Mouse (Mus musculus) Muller cell, postnatal 12 days (primary cell): ENCODE data around the gene Alg9.

Source experiments
- DNase-seq: peaks from one replicate; pipeline ENCODE4 v3.0.0-alpha.2; 2015; ENCODE audit errors: inconsistent ontology term

Alg9 gene

DNA sequence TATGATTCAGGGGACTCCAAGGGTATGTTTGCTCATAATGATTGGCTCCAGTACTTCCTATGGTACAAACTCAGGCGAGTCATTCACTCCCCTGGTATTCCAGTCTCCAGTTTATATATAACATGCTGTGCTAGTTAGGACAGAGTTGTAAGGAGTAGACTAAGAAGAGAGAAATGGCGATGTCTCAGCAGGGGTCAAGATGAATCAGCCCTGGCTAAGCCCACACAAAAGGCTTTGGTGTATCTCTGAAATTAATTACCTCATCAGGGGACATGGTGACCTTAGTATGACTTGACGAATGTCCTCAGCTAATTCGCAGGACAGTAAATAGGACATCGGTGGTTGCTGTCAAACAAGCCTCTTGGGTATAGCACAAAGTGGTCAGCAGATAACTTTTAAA is 18.1 kb upstream of the Alg9 start:
- peak; percentile 69 for DNase-seq

DNA sequence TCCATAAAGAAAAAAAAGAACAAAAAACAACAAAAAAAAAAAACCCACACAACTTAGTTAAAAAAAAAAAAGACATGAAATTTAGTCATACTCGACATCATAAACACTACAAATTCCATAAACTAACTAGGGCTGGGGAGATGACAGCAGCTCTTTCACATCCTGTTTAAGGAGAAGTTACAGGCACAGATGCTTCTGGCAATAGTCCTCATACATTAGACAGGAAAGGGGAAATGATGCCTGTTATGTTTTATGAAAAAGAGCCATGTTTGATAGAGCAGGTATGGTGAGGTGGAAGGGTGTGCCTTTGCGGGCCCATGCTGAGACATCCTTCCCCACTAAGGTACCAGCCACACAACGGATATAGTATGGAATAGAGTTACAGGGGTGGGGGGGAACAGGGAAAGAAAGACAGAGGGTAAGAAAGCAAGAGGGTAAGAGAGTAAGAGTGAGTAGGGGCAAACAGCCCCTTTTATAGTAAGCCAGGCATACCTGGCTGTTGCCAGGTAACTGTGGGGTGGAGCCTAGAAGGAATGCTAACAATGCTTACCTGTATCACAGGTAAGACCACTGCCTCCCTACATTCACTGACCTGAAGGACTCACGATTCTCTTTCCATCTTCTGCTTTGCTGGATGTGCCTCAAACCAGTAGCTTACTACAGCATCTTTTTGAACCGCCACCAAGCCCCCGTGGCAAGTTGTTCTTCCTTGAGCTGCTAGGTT is 13.1 kb upstream of the Alg9 start:
- DNase-seq: no peak

DNA sequence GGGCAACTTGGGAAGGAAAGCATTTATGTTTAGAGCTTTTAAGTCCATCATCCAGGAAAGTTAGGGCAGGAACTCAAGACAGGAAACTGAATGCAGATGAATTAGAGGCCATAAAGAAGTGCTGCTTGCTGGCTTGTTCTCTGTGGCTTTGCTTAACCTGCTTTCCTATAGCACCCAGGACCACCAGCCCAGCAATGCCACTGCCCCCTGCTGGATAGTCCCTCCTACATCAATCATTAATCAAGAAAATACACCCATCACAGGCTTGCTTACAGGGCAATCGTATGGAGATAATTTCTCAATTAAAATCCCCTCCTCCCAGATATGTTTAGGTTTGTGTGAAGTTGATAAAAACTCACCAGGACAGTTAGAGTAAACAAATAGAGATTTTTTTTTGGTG is 11.5 kb upstream of the Alg9 start:
- no peak for DNase-seq

DNA sequence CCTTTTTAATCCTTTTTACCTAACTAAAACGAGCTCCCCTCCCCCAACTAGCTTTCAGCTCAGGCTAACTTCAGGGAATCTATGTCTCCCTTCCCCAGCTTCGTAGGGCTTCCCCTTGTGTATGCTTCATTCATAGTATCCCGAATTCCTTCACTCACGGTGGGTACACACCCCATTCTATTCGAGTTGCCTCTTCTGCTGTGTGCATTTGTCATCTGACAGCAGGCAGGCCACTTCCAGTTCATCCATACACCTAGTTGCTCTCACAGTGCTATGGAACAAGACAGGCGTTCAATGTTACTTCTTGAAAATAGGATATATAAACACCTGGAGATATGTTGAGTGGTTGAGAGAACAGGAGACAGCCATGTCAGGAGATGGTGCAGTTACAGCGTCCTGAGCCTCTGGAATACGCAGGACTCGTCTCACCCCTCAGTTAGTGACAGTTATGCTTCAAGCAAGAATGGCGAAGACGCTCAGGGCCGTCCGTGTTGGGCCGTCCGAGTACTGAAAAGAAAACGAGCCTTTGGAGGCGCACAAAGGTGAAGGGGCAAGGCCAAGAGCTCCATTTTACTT is 7.2 kb upstream of the Alg9 start:
- no peak for DNase-seq

DNA sequence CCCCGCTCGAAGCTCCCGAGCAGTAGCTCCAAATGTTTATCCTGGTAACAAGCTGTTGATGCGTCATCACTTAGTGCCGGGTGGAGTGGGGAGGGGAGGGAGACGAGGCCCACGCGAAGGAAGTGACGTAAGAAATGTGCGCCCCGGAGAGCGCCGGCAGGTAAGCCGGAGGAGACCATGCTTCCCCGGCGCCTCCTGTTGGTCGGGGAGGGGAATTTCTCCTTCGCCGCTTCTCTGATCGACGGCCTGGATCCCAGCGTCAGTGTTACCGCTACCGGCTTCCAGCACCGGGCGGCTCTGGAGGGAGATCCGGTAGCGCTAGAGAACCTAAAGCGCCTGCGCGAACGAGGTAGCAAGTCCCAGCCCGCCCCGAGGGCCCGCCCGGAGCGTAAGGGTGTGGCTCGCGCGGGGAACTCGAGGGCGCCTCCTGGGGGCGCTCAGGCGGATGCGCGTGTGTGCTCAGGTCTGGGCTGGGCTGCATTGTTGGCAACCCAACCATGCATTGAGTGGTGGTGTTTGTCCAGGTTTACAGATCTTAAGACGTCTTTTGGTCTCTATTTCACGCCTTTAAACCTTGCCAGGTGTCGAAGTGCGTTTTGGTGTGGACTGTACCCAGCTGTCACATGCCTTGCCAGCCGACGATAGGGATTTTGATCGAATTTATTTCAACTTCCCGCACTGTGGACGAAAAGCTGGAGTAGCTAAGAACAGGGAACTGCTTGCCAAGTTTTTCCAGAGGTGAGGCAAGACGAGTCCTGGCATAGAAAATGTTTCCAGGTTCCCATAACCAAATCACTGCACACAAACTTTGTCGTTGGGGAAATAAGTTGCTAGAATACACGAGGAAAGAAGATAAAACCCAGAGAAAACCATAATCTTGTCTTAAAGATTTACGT is 6.5 kb upstream of the Alg9 start, which contains the start of gene Fdxacb1:
Gene Fdxacb1, plus strand, starts transcription at position 130 of the 896 bp plus-strand sequence.
- DNase-seq: peak; percentile 99

DNA sequence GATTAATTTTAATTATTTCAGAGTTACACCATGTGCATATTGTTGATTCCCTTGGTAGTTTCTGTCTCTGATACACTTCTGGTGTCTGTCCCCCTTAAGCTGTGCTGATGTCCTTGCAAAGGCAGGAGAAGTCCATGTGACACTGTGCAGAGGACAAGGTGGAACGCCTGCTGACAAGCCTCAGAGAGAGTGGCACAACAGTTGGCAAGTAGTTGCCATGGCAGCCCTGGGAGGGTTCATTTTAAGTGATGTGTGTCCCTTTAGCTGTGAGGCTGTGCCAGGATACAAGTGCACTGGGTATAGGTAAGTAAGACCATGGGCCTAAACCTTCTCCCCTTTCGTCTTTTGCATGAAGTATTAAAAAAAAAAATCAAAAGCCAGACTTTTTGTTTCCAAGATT is 4.8 kb upstream of the Alg9 start:
- DNase-seq: no peak

DNA sequence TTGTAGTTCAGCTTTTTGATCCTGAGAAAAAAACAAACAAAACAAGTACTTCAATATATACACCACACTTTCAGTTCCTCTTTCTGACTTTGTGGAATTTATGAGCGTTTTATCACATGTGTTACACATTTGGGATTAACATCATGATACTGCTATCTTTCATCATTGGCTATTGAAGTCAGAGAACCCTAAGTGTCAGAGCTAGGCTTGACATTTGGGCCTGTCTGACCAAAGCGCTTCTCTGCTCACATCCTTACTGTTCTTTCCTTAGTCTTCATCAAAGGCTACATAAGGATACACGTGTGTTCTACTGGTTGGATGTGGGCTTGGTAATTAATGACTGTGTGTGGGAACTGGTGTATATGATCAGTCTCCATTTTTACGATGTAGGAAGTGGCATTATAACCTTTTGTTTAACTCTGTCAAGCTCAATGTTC is 775 bp upstream of the Alg9 start:
- DNase-seq: no peak

DNA sequence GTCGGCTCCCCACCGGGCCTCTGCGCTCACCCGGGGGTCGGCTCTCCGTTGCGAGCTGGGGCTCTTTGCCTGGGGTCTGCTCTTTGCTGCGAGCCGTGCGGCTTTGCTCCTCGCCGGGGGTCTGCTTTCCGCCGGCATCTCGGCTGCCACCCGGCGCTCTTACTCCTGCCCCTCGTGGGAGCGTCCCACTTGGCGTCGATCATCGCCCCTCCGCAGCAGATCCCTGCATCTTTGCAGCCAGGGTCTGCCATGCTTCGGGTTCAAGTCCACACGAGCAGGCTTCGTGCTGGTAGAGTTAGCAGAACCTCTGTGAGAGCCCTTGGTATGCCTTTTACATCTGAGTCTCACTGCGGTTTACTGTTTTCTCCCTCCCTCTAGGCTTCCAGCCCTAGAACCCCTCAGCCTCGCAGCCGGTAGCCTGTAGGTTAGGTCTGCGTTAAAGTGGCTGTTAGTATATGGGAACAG is 875 bp downstream of the Alg9 start:
- peak; percentile 25 for DNase-seq

DNA sequence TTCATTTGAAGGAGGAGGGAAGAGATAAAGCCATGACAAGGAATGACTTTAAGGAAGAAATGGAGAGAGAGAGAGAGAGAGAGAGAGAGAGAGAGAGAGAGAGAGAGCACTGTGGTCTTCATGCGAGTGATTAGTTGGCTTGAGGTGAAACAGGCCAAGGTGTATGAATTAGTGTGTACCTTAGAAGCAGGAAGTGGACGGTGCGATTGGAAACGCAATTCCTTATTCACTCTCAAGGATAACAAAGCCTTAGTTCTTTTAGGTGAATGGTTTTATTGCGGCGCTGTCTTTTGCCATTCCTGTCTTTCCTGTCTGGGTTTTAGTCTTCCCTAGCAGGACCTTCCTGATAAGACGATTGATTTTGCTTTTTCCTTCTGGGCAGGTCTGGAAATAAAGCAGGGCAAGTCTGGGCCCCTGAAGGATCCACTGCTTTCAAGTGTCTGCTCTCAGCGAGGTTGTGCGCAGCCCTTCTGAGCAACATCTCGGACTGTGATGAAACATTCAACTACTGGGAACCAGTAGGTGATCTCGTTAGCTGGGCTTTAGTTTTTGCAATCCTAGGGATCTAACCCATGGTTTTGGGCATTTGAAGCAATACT is 1.4 kb downstream of the Alg9 start:
- DNase-seq: no peak

DNA sequence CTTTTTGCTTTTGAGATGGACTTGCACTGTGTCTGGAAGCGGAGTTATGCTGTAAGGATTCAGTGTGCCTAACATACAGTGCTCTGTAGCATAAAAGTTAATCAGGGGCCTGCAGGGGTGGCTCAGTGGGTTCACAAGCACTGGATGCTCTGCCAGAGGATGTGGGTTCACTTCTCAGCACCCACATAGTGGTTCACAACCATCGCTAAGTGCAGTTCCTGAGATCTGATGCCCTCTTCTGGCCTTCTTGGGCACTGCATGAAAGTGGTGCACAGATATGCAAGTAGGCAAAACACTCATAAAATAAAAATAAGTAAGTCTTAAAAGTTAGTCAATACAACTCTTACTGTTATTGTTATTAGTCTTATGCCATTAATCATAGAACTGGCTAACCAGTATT is 7.3 kb downstream of the Alg9 start:
- DNase-seq: no peak

DNA sequence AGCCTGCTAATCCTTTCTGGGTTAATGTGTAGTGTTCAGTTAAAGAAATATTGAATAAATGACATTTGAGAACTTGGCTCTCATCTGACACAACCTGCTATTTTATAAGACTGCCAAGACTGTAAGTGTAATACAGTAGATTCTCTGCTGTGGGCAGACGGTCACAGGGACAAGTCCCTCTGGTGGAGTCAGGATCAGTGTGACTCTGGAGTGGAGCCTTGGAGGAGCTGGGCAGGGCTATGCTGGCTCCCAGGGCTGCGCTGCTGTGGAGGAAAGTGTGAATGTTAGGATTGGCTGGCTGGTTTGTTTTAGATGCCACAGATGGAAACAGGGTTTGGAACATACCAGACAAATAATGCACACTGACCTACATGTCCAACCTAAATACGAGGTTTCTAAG is 20.4 kb downstream of the Alg9 start:
- DNase-seq: no peak

DNA sequence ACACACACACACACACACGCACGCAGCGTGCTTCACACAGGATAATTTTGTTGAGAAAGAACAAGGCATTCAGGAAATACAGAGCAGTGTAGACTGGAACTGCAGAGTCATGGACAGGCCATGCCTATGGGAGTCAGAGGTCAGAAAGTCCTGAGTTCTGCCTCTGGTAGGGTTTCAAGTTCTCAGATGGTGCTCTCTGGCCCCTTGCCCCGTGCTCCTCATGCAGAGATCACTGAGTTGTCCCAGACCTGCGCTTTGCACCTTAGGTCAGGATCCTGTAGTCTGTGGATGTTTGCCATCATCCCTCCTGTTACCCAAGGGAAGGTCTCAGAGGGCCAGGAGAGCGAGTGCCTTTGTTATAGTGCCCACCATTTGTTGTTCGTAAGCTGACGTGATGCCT is 22.0 kb downstream of the Alg9 start:
- DNase-seq: no peak

DNA sequence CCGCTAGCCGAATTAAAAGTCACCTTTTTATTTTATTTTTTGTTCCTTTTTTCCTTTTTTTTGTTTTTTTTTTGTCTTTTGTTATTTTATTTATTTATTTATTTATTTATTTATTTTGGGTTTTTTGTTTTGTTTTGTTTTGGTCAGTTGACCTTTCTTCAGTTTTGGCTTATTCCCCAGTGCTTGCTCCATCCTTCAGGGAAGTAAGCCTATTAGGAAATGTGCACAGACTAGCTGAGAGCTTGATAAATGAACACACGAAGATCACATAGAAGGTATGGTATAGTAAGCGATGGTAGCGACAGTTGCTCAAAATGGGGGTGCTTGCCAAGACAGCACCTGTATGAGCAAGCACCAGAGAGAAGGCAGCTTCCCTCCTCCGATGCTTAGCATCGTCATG is 22.8 kb downstream of the Alg9 start:
- no peak for DNase-seq

DNA sequence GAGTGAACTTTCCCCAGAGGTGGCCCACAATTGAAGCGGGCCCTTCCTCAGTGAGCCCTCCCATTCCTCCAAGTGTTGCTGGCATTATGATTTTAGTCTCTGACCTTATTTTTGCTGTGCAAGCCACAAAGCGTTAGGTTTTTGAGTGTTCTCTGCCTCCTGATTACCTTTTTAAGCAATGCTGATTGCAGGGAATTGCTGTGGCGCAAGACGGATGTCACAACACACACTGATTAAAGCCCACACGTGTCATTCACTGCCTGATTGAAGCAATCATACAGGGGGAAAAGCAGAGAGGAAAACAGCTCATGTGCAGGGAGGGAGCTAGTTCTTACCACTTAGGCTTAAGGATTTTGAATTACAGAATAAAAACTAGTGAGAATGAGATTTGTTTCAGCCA is 23.5 kb downstream of the Alg9 start:
- no peak for DNase-seq

DNA sequence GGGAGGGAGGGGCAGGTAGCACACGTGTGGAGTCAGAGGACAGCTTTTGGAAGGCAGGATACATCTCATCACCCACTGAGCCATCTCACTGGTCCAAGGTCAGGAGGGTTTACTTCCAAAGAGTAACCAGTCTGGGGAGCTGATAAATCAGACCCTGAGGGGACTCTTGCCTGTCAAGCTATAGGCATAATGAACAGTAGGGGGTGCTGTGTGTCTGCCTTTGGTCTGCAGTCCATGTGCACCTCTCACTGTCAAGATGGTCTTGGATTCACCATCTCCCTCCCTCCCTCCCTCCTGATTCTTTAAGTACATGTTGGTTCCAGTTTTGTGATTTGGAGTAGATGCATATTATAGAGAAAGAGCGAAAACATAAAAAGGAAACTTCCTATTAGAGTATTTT is 26.2 kb downstream of the Alg9 start:
- peak; percentile 32 for DNase-seq

DNA sequence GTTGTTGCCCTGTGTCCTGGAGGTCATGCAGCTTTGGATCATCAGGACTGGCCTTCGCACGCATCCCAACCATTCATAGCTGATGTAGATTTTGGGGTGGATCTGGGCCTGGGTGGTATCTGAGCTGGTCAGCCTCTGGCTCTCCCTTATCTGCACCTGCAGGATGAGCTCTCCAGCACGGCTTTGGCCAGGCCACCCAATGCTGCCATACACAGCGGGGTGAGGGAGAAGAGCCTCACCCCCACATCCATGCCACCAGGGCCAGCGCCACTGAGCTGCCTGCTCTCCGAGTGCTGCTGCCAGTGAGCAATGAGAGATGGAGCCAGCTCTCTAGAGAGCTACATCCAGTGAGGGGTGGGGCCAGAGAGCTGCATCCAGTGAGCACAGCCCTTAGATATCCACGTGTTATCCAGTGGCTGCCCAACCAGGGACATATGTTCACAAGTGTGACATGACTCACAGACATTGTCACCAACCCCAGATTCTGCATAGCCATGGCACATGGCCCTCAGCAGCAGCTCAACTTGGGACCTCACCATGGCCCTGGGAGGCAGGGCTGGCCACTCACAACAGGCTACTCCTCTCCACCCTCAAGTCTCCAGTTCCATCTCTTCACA is 28.3 kb downstream of the Alg9 start:
- DNase-seq: no peak

DNA sequence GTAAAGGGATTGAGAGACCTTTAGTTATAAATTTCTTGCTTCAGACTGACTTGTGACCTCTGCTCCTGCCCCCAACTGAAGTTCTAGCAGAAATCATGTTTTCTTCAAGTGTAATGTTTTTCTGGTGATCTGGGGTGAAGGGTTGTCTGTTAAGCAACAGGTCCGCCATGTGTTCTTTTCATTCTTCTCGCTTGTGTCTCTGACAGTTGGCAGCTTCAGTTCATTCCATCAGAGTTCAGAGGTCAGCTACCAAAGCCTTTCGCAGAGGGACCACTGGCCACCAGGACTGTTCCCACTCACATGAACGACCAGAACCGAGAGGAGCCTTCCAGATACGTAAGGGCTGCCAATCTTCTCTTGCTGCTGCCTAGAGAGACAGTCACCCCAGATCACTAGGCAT is 33.7 kb downstream of the Alg9 start:
- DNase-seq: no peak

DNA sequence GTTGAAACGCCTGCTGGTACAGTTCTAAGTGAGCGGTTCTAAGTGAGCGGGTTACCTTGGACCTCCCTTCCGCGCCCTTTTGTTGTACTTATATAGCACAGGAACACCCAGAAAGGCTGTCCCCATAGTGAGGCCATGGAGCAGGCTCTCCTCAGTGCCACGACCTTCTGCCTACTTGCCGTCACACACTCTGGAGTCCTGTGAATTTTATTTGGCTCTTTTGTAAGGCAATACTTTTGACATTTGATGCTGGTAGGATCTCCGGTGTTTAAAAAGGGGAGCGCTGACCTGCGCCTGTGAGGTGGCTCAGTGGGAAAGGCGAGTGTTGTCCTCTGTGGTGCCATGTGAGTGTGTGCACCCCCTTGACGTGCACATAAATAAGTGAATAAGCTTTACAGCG is 34.3 kb downstream of the Alg9 start:
- no peak for DNase-seq

DNA sequence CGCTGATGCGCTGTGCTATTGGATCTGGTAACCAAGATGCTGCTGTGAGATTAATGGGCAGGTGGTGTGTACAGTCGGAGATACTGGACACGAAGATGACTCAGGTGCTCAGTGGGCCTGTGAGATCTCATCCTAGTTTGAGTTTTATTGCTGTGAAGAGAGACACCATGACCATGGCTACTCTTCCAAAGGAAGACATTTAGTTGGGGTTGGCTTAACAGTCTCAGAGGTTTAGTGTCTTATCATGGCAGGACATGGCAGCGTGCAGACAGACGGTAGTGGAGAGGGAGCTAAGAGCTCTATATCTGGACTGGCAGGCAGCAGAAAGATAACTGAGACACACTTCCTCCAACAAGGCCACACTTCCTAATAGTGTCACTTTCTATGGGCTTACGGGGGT is 36.4 kb downstream of the Alg9 start:
- DNase-seq: no peak

DNA sequence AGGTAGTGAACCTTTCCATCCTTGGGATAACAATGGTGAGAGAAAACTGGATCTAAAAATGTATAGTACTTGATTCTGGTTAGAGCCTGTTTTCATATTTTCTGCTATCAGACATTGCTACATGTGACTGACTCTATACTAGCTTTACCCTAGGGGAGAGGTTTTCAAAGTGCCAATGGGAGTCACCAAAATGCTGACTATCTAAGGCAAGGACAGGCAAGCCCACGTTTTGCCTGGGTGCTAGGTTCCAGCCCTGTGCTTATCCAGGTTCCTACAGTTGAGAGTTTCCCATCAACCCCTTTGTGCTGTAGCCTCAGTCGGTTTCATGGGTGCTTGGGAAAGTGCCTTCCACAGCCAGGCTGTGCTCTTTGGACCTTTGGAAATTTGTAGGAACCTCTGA is 36.9 kb downstream of the Alg9 start:
- no peak for DNase-seq

DNA sequence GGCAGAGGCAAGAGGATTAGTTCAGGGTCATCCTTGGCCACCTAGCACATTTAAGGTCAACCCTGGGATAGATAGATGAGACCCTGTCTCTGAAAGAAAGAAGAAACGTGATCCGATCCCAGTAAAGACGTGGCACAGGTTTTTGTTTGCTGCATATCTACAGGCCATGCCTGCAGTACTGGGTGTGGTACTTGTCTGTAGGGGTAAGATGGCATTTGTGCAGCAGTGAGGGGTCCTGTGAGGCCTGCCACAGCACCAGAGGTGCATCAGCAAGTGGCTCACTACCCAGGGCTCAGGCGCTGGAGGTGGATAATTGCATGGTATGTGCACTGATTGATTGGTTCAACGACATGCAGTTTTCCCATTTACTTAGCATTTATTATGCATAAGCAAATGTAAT is 39.0 kb downstream of the Alg9 start:
- no peak for DNase-seq

DNA sequence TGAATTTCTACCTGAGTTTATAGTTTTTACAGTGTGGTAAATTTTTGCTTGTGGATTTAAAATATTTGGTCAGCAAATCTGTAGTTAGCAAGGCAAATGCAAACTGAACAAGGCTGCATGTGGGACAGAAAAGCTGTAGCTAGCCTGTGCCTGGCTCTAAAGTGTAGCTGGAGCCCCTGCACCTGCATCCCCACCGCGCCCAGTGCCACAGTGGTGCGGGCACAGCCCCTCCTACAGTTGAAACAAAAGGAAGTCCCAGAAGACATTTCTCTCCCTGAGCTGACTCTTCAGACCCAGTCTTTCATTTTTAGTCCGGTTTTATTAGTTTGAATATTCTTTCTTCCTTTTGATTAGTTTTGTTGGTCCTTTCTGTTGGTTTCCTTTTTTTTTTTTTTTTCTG is 40.8 kb downstream of the Alg9 start:
- DNase-seq: no peak
